Mouse (Mus musculus): ENCODE results near the gene Bok. TPM values are rescaled to one million over a fixed set of nuclear protein-coding genes. Genes with fewer than 3 reads are reported as not detected.
A peak's percentile ranks its signal among the peaks of the same experiment; 100 is the strongest.

Bok gene
- polyA plus RNA-seq, 1 experiment from 2014 or later = 104 TPM

- WGBS = 81% methylated on average over 3 of the region's 3 CpGs
These were observed 40.7 kb downstream of the Bok start for GRCm38 (mm10) chr1:93726116-93726515.

GRCm38 (mm10) chr1:93726974-93727373 is 41.5 kb downstream of the Bok start:
- H3K27me3 ChIP-seq (replicated peaks) = no peaks in the 10 kb centered on the region
- no peaks in the 10 kb centered on the region for H3K9me3 ChIP-seq
- H3K4me1 ChIP-seq = peaks cover 9% of the 10 kb centered on the region
- no peak overlapping the region for H3K9ac ChIP-seq
- H3K36me3 ChIP-seq (replicated peaks) = no peaks in the 10 kb centered on the region; the same call in 1 of the 2 replicates
- H3K4me3 ChIP-seq = no peak overlapping the region
- no peak overlapping the region for H3K27ac ChIP-seq
- ATAC-seq (replicated peaks) = no peak
- WGBS = 82% methylated on average over 3 of the region's 3 CpGs
- no peak overlapping the region for H3K4me2 ChIP-seq

More at GRCm38 (mm10) chr1:93726116-93726515, 40.7 kb downstream of the Bok start:
- Histone ChIP-seq H3K36me3 (replicated peaks) (no peaks in the 10 kb centered on the region; the same call in 1 of the 2 replicates), H3K4me3 (no peak overlapping the region), H3K4me2 (no peak overlapping the region), H3K27me3 (replicated peaks) (no peaks in the 10 kb centered on the region), H3K27ac (no peak overlapping the region), H3K9ac (no peak overlapping the region), H3K9me3 (no peaks in the 10 kb centered on the region), H3K4me1 (peaks cover 2% of the 10 kb centered on the region)
- no peak for ATAC-seq (replicated peaks)

GRCm38 (mm10) chr1:93731103-93731502 is 45.6 kb downstream of the Bok start:
- 85% methylated on average over 5 of the region's 5 CpGs for WGBS

GRCm38 (mm10) chr1:93731880-93732281 is 46.4 kb downstream of the Bok start:
- H3K4me2 ChIP-seq = peak overlapping the region; percentile 34
- no peaks in the 10 kb centered on the region for H3K36me3 ChIP-seq (replicated peaks)
- peaks cover 14% of the 10 kb centered on the region for H3K4me1 ChIP-seq
- 5% methylated on average over 3 of the region's 3 CpGs for WGBS
- H3K9ac ChIP-seq = no peak overlapping the region
- no peaks in the 10 kb centered on the region for H3K9me3 ChIP-seq
- H3K27ac ChIP-seq = peak overlapping the region; percentile 81
- ATAC-seq (replicated peaks) = peak; percentile 72
- 0 out of 2 replicates have a peak overlapping the region, but pooled peaks have one; percentile 10 for H3K4me3 ChIP-seq
- H3K27me3 ChIP-seq (replicated peaks) = no peaks in the 10 kb centered on the region

More at GRCm38 (mm10) chr1:93731103-93731502, 45.6 kb downstream of the Bok start:
- Histone ChIP-seq H3K4me1 (peaks cover 14% of the 10 kb centered on the region), H3K4me2 (no peak overlapping the region; the same call in 1 of the 2 replicates), H3K9me3 (no peaks in the 10 kb centered on the region), H3K27ac (0 out of 2 replicates have a peak overlapping the region, but pooled peaks have one; percentile 25), H3K27me3 (replicated peaks) (no peaks in the 10 kb centered on the region), H3K36me3 (replicated peaks) (no peaks in the 10 kb centered on the region), H3K9ac (no peak overlapping the region), H3K4me3 (no peak overlapping the region)
- ATAC-seq (replicated peaks) = peak; percentile 58

- no peak overlapping the region for H3K27ac ChIP-seq
- no peak overlapping the region for H3K9ac ChIP-seq
- no peak overlapping the region for H3K4me3 ChIP-seq
- 97% methylated on average over 3 of the region's 3 CpGs for WGBS
- no peaks in the 10 kb centered on the region for H3K36me3 ChIP-seq (replicated peaks)
- no peaks in the 10 kb centered on the region for H3K9me3 ChIP-seq
- no peaks in the 10 kb centered on the region for H3K27me3 ChIP-seq (replicated peaks)
- peaks cover 14% of the 10 kb centered on the region for H3K4me1 ChIP-seq
- no peak overlapping the region for H3K4me2 ChIP-seq
- no peak for ATAC-seq (replicated peaks)
These were observed 50.4 kb downstream of the Bok start for GRCm38 (mm10) chr1:93735859-93736258.

GRCm38 (mm10) chr1:93737711-93738110 is 52.3 kb downstream of the Bok start:
- no peak overlapping the region for H3K9ac ChIP-seq
- H3K36me3 ChIP-seq (replicated peaks) = no peaks in the 10 kb centered on the region
- no peaks in the 10 kb centered on the region for H3K4me1 ChIP-seq
- H3K4me3 ChIP-seq = no peak overlapping the region
- WGBS = 96% methylated on average over 5 of the region's 5 CpGs
- no peak for ATAC-seq (replicated peaks)
- H3K4me2 ChIP-seq = no peak overlapping the region
- H3K27ac ChIP-seq = no peak overlapping the region
- H3K9me3 ChIP-seq = no peaks in the 10 kb centered on the region
- no peaks in the 10 kb centered on the region for H3K27me3 ChIP-seq (replicated peaks)

- no peak overlapping the region for H3K4me3 ChIP-seq
- no peaks in the 10 kb centered on the region for H3K27me3 ChIP-seq (replicated peaks)
- H3K4me2 ChIP-seq = no peak overlapping the region
- 96% methylated on average over 2 of the region's 2 CpGs for WGBS
- no peaks in the 10 kb centered on the region for H3K36me3 ChIP-seq (replicated peaks)
- ATAC-seq (replicated peaks) = no peak
- no peaks in the 10 kb centered on the region for H3K4me1 ChIP-seq
- no peaks in the 10 kb centered on the region for H3K9me3 ChIP-seq
- no peak overlapping the region for H3K9ac ChIP-seq
- H3K27ac ChIP-seq = no peak overlapping the region
These were observed 55.2 kb downstream of the Bok start for GRCm38 (mm10) chr1:93740671-93741070.

GRCm38 (mm10) chr1:93741987-93742386 is 56.5 kb downstream of the Bok start:
- Histone ChIP-seq H3K9me3 (no peaks in the 10 kb centered on the region), H3K4me3 (no peak overlapping the region), H3K36me3 (replicated peaks) (no peaks in the 10 kb centered on the region), H3K27me3 (replicated peaks) (no peaks in the 10 kb centered on the region), H3K27ac (no peak overlapping the region), H3K4me1 (no peaks in the 10 kb centered on the region), H3K9ac (no peak overlapping the region), H3K4me2 (no peak overlapping the region)
- no peak for ATAC-seq (replicated peaks)
- 81% methylated on average over 4 of the region's 4 CpGs for WGBS

- H3K27ac ChIP-seq = no peak overlapping the region
These were observed 57.5 kb downstream of the Bok start for GRCm38 (mm10) chr1:93742910-93743309.

More at GRCm38 (mm10) chr1:93742910-93743309, 57.5 kb downstream of the Bok start:
- H3K4me3 ChIP-seq = no peak overlapping the region
- no peak overlapping the region for H3K9ac ChIP-seq
- no peaks in the 10 kb centered on the region for H3K4me1 ChIP-seq
- no peaks in the 10 kb centered on the region for H3K36me3 ChIP-seq (replicated peaks)
- no peak overlapping the region for H3K4me2 ChIP-seq
- ATAC-seq (replicated peaks) = no peak
- H3K9me3 ChIP-seq = no peaks in the 10 kb centered on the region
- H3K27me3 ChIP-seq (replicated peaks) = no peaks in the 10 kb centered on the region

Other genes with a start within 250 kb of the Bok start
- 70.9 and 71.1 TPM in 2 replicates for gene Hdlbp, start 206.8 kb upstream of the Bok start, polyA plus RNA-seq (2015; fragmentation: Nextera tagmentation; extraction: Ambion mirVana)
- 4.6 and 5.0 TPM in 2 replicates for gene Farp2, start 173.6 kb upstream of the Bok start, polyA plus RNA-seq (2015; fragmentation: Nextera tagmentation; extraction: Ambion mirVana)
- gene Stk25, start 27.0 kb upstream of the Bok start, polyA plus RNA-seq (2015; fragmentation: Nextera tagmentation; extraction: Ambion mirVana) = 353 and 388 TPM in 2 replicates
- gene Atg4b, start 65.8 kb downstream of the Bok start, polyA plus RNA-seq (2015; fragmentation: Nextera tagmentation; extraction: Ambion mirVana) = 107 and 108 TPM in 2 replicates
- 54.7 and 56.8 TPM in 2 replicates for gene Thap4, start 69.2 kb downstream of the Bok start, polyA plus RNA-seq (2015; fragmentation: Nextera tagmentation; extraction: Ambion mirVana)
- gene Dtymk, start 116.3 kb downstream of the Bok start, polyA plus RNA-seq (2015; fragmentation: Nextera tagmentation; extraction: Ambion mirVana) = 135 and 146 TPM in 2 replicates
- 10.2 and 10.9 TPM in 2 replicates for gene Ing5, start 118.3 kb downstream of the Bok start, polyA plus RNA-seq (2015; fragmentation: Nextera tagmentation; extraction: Ambion mirVana)
- gene D2hgdh, start 139.2 kb downstream of the Bok start, polyA plus RNA-seq (2015; fragmentation: Nextera tagmentation; extraction: Ambion mirVana) = 18.1 and 18.7 TPM in 2 replicates
- gene Gal3st2, start 175.6 kb downstream of the Bok start, polyA plus RNA-seq (2015; fragmentation: Nextera tagmentation; extraction: Ambion mirVana) = not detected in 2 replicates
- not detected in 2 replicates for gene Gal3st2b, start 232.7 kb downstream of the Bok start, polyA plus RNA-seq (2015; fragmentation: Nextera tagmentation; extraction: Ambion mirVana)

All from midbrain, embryonic 15.5 days (tissue).